Mouse (Mus musculus) forebrain, postnatal 0 days (tissue): Measurements from ENCODE around the gene Adck1. TPM values are rescaled to one million over a fixed set of nuclear protein-coding genes. Genes with fewer than 3 reads are reported as not detected.
"Not testable (repeated sequence)": the region's sequence is repeated elsewhere in the genome, so short reads cannot be mapped to it uniquely, and the experiment has no call there.

Experiments used
- ATAC-seq: fragments of 200-750 bp; cut with Nextera tagmentation; 2 replicates; pipeline ENCODE4 v1.8.0; 2017; ENCODE audit warnings: mild to moderate bottlenecking, moderate library complexity
- DNase-seq: peaks from one replicate; pipeline ENCODE4 v3.0.0-alpha.2; 2015
- H3K27ac ChIP-seq: fragments of 300-500 bp; sonication (generic); 2 replicates; pipeline ENCODE4 v1.5.1; 2014; ENCODE audit warnings: low read depth, mild to moderate bottlenecking, antibody characterized with exemption, low read length, moderate library complexity, mixed read lengths
- H3K27me3 ChIP-seq: fragments of 300-500 bp; sonication (generic); 2 replicates; pipeline ENCODE4 v1.6.1; 2014; ENCODE audit warnings: mild to moderate bottlenecking, low read length, mixed read lengths; ENCODE audit not compliant: insufficient read depth
- H3K36me3 ChIP-seq: fragments of 300-500 bp; sonication (generic); 2 replicates; pipeline ENCODE4 v1.6.1; 2014; ENCODE audit warnings: mild to moderate bottlenecking, moderate library complexity; ENCODE audit not compliant: insufficient read depth
- H3K4me1 ChIP-seq: fragments of 300-500 bp; sonication (generic); 2 replicates; pipeline ENCODE4 v1.6.1; 2014; ENCODE audit warnings: antibody characterized with exemption; ENCODE audit not compliant: insufficient read depth
- H3K4me2 ChIP-seq: fragments of 300-500 bp; sonication (generic); 2 replicates; pipeline ENCODE4 v1.6.1; 2014; ENCODE audit warnings: low read depth, mild to moderate bottlenecking, moderate library complexity
- H3K4me3 ChIP-seq: fragments of 300-500 bp; sonication (generic); 2 replicates; pipeline ENCODE4 v1.5.1; 2014; ENCODE audit warnings: low read depth, low read length, mixed read lengths
- H3K9ac ChIP-seq: fragments of 300-500 bp; sonication (generic); 2 replicates; pipeline ENCODE4 v1.6.1; 2014; ENCODE audit warnings: mild to moderate bottlenecking
- H3K9me3 ChIP-seq: fragments of 300-500 bp; sonication (generic); 2 replicates; pipeline ENCODE4 v1.6.1; 2016; ENCODE audit warnings: low read length
- CTCF ChIP-seq: sonication (generic); IDR thresholded peaks from 2 replicates; pipeline ENCODE4 v1.5.1; 2016; ENCODE audit warnings: antibody characterized with exemption, control low read depth, low read depth
- WGBS: fragments of 180-500 bp; shearing (Covaris S2); extraction: QIAGEN DNeasy Blood & Tissue Kit; methylation state at CpG from one replicate; pipeline ENCODE4 v1.1.7; 2014; 5-methylcytosine and 5-hydroxymethylcytosine counted together
- polyA plus RNA-seq: library from polyadenylated mRNA; unstranded; fragments of >200 nt; fragmentation: Nextera tagmentation; extraction: Ambion mirVana; gene quantifications from 2 replicates; pipeline ENCODE4 v1.2.1, GENCODE M21; 2015
- total RNA-seq: library from RNA; depleted of rRNA; stranded (reverse); fragments of >200 nt; gene quantifications from 2 replicates; pipeline ENCODE4 v1.2.3, GENCODE M21; 2014; rRNA removed

Adck1 gene
- total and polyA plus RNA-seq, 2 experiments from 2014 or later: 40.5 to 43.9 TPM

GRCm38 (mm10) chr12:88468691-88469090, 108.3 kb downstream of the Adck1 start:
- DNase-seq: no peak
- no peak for ATAC-seq

GRCm38 (mm10) chr12:88471884-88472283, 111.5 kb downstream of the Adck1 start:
- not testable (repeated sequence) for H3K36me3 ChIP-seq, H3K9ac ChIP-seq, H3K4me1 ChIP-seq, H3K4me3 ChIP-seq, H3K4me2 ChIP-seq, H3K27me3 ChIP-seq, DNase-seq, ATAC-seq, H3K27ac ChIP-seq, H3K9me3 ChIP-seq
- 71% methylated on average over 10 of the region's 10 CpGs for WGBS

More at GRCm38 (mm10) chr12:88468691-88469090, 108.3 kb downstream of the Adck1 start:
- Histone ChIP-seq H3K4me3 (no peak overlapping the region), H3K9ac (no peak overlapping the region), H3K4me1 (no peaks in the 10 kb centered on the region), H3K9me3 (no peaks in the 10 kb centered on the region), H3K27me3 (no peaks in the 10 kb centered on the region), H3K4me2 (no peak overlapping the region), H3K36me3 (no peaks in the 10 kb centered on the region), H3K27ac (no peak overlapping the region)
- TF ChIP-seq CTCF: no peak
- 76% methylated on average over 6 of the region's 6 CpGs for WGBS

GRCm38 (mm10) chr12:88472832-88473231, 112.5 kb downstream of the Adck1 start:
- ATAC-seq: no peak
- H3K4me2 ChIP-seq: no peak overlapping the region

GRCm38 (mm10) chr12:88473796-88474195, 113.4 kb downstream of the Adck1 start:
- H3K4me3 ChIP-seq: no peak overlapping the region
- H3K27me3 ChIP-seq: no peaks in the 10 kb centered on the region
- DNase-seq (no peak), ATAC-seq (no peak)
- no peaks in the 10 kb centered on the region for H3K9me3 ChIP-seq
- H3K36me3 ChIP-seq: no peaks in the 10 kb centered on the region
- WGBS: 34% methylated on average over 6 of the region's 6 CpGs
- H3K4me2 ChIP-seq: no peak overlapping the region
- no peak for TF ChIP-seq CTCF
- no peak overlapping the region for H3K9ac ChIP-seq
- H3K27ac ChIP-seq: no peak overlapping the region
- H3K4me1 ChIP-seq: no peaks in the 10 kb centered on the region

More at GRCm38 (mm10) chr12:88472832-88473231, 112.5 kb downstream of the Adck1 start:
- Histone ChIP-seq H3K36me3 (no peaks in the 10 kb centered on the region), H3K27me3 (no peaks in the 10 kb centered on the region), H3K9me3 (no peaks in the 10 kb centered on the region), H3K4me1 (no peaks in the 10 kb centered on the region), H3K27ac (no peak overlapping the region), H3K4me3 (no peak overlapping the region), H3K9ac (no peak overlapping the region)
- DNase-seq: no peak
- WGBS: 85% methylated on average over 3 of the region's 3 CpGs
- TF ChIP-seq CTCF: no peak

- Histone ChIP-seq H3K4me1 (no peaks in the 10 kb centered on the region), H3K36me3 (no peaks in the 10 kb centered on the region), H3K27ac (no peak overlapping the region), H3K4me2 (no peak overlapping the region), H3K4me3 (no peak overlapping the region), H3K9me3 (no peaks in the 10 kb centered on the region), H3K27me3 (no peaks in the 10 kb centered on the region), H3K9ac (no peak overlapping the region)
- no peak for TF ChIP-seq CTCF
- DNase-seq (no peak), ATAC-seq (no peak)
- 91% methylated on average over 3 of the region's 3 CpGs for WGBS
Measured at GRCm38 (mm10) chr12:88475833-88476232, 115.5 kb downstream of the Adck1 start.

- Histone ChIP-seq H3K36me3 (no peaks in the 10 kb centered on the region), H3K4me3 (no peak overlapping the region), H3K27ac (no peak overlapping the region), H3K9me3 (no peaks in the 10 kb centered on the region), H3K4me2 (no peak overlapping the region), H3K27me3 (no peaks in the 10 kb centered on the region), H3K9ac (no peak overlapping the region), H3K4me1 (no peaks in the 10 kb centered on the region)
- no peak for TF ChIP-seq CTCF
- WGBS: 82% methylated on average over 6 of the region's 6 CpGs
- DNase-seq: no peak
- no peak for ATAC-seq
Measured at GRCm38 (mm10) chr12:88476702-88477101, 116.3 kb downstream of the Adck1 start.

GRCm38 (mm10) chr12:88481657-88482056, 121.3 kb downstream of the Adck1 start:
- Histone ChIP-seq H3K4me1 (no peaks in the 10 kb centered on the region), H3K9me3 (no peaks in the 10 kb centered on the region), H3K36me3 (no peaks in the 10 kb centered on the region), H3K27ac (no peak overlapping the region), H3K27me3 (no peaks in the 10 kb centered on the region), H3K9ac (no peak overlapping the region), H3K4me3 (no peak overlapping the region), H3K4me2 (no peak overlapping the region)
- 83% methylated on average over 3 of the region's 3 CpGs for WGBS
- DNase-seq: no peak
- TF ChIP-seq CTCF: no peak
- ATAC-seq: no peak

- no peak overlapping the region for H3K4me2 ChIP-seq
- no peaks in the 10 kb centered on the region for H3K4me1 ChIP-seq
- no peaks in the 10 kb centered on the region for H3K9me3 ChIP-seq
- ATAC-seq (no peak), DNase-seq (no peak)
- H3K27me3 ChIP-seq: no peaks in the 10 kb centered on the region
- 55% methylated on average over 2 of the region's 2 CpGs for WGBS
- TF ChIP-seq CTCF: no peak
- no peak overlapping the region for H3K9ac ChIP-seq
- no peak overlapping the region for H3K4me3 ChIP-seq
- H3K36me3 ChIP-seq: no peaks in the 10 kb centered on the region
- no peak overlapping the region for H3K27ac ChIP-seq
Measured at GRCm38 (mm10) chr12:88490881-88491280, 130.5 kb downstream of the Adck1 start.

Other genes starting within 250 kb of the Adck1 start
- not detected in 2 replicates for gene Gm10436, start 178.4 kb upstream of the Adck1 start, total RNA-seq
- gene Gm10436, start 178.4 kb upstream of the Adck1 start, polyA plus RNA-seq: not detected in 2 replicates
- not detected in 2 replicates for gene Gm8332, start 110.5 kb upstream of the Adck1 start, total RNA-seq
- gene Gm8332, start 110.5 kb upstream of the Adck1 start, polyA plus RNA-seq: not detected in 2 replicates
- not detected in 2 replicates for gene Gm5662, start 86.1 kb upstream of the Adck1 start, total RNA-seq
- gene Gm5662, start 86.1 kb upstream of the Adck1 start, polyA plus RNA-seq: not detected in 2 replicates
- not detected in 2 replicates for gene Gm5039, start 36.5 kb upstream of the Adck1 start, total RNA-seq
- not detected in 2 replicates for gene Gm5039, start 36.5 kb upstream of the Adck1 start, polyA plus RNA-seq